Mouse (Mus musculus) MEL (cell line): ENCODE data around the gene Fpr2.
A peak's percentile ranks its signal among the peaks of the same experiment; 100 is the strongest.

ENCODE experiments used
- BHLHE40 ChIP-seq: IDR thresholded peaks from 2 replicates; pipeline ENCODE4 v1.6.1; 2012; ENCODE audit warnings: low read depth, mild to moderate bottlenecking, inconsistent platforms, low read length, improper control_type of control experiment, borderline replicate concordance
- CTCF ChIP-seq, 3 experiments: IDR thresholded peaks in 2 of 3; conservative IDR thresholded peaks in 1 of 3; 2 replicates each; pipeline ENCODE4 v1.5.1; 2011 to 2012; ENCODE audit warnings: low read length in 3 of 3, low read depth in 2 of 3, mild to moderate bottlenecking in 2 of 3, improper control_type of control experiment in 1 of 3, inconsistent platforms in 1 of 3, mixed read lengths in 1 of 3, moderate library complexity in 1 of 3; ENCODE audit not compliant: control insufficient read depth in 1 of 3, insufficient read depth in 1 of 3, poor library complexity in 1 of 3, severe bottlenecking in 1 of 3
- EP300 ChIP-seq, 2 experiments: IDR thresholded peaks; 2 replicates each; pipeline ENCODE4 v1.6.1; 2011; ENCODE audit warnings: improper control_type of control experiment in 2 of 2, low read length in 2 of 2, low read depth in 1 of 2, mild to moderate bottlenecking in 1 of 2
- GABPA ChIP-seq: IDR thresholded peaks from 2 replicates; pipeline ENCODE4 v1.6.1; 2012; ENCODE audit warnings: low read depth, mild to moderate bottlenecking, inconsistent platforms, low read length, improper control_type of control experiment, moderate library complexity
- GATA1 ChIP-seq: IDR thresholded peaks from 2 replicates; pipeline ENCODE4 v1.6.1; 2011; ENCODE audit warnings: low read depth, low read length, improper control_type of control experiment
- KAT2A ChIP-seq: conservative IDR thresholded peaks from 2 replicates; pipeline ENCODE4 v1.6.1; 2012; ENCODE audit warnings: low read depth, low read length, improper control_type of control experiment, inconsistent platforms
- MAFK ChIP-seq: IDR thresholded peaks from 2 replicates; pipeline ENCODE4 v1.6.1; 2011; ENCODE audit warnings: low read depth, mild to moderate bottlenecking, low read length, improper control_type of control experiment, borderline replicate concordance
- POLR2A ChIP-seq, 2 experiments: IDR thresholded peaks; 2 replicates each; pipeline ENCODE4 v1.6.1; 2011 to 2012; ENCODE audit warnings: low read length in 2 of 2, mild to moderate bottlenecking in 2 of 2, control low read depth in 1 of 2, improper control_type of control experiment in 1 of 2, low read depth in 1 of 2, moderate library complexity in 1 of 2; ENCODE audit not compliant: control insufficient read depth in 1 of 2, insufficient read depth in 1 of 2, poor library complexity in 1 of 2
- POLR2AphosphoS2 ChIP-seq: IDR thresholded peaks from 2 replicates; pipeline ENCODE4 v1.6.1; 2011; ENCODE audit warnings: low read length, improper control_type of control experiment
- TBP ChIP-seq: IDR thresholded peaks from 2 replicates; pipeline ENCODE4 v1.8.0; 2011; ENCODE audit warnings: low read depth, low read length, improper control_type of control experiment
- USF1 ChIP-seq: IDR thresholded peaks from 2 replicates; pipeline ENCODE4 v1.6.1; 2014; ENCODE audit warnings: low read depth, mild to moderate bottlenecking, inconsistent platforms, low read length, improper control_type of control experiment, moderate library complexity
- ZMIZ1 ChIP-seq: IDR thresholded peaks from 2 replicates; pipeline ENCODE4 v1.6.1; 2012; ENCODE audit warnings: low read depth, mild to moderate bottlenecking, inconsistent platforms, low read length, improper control_type of control experiment, moderate library complexity

DNA sequence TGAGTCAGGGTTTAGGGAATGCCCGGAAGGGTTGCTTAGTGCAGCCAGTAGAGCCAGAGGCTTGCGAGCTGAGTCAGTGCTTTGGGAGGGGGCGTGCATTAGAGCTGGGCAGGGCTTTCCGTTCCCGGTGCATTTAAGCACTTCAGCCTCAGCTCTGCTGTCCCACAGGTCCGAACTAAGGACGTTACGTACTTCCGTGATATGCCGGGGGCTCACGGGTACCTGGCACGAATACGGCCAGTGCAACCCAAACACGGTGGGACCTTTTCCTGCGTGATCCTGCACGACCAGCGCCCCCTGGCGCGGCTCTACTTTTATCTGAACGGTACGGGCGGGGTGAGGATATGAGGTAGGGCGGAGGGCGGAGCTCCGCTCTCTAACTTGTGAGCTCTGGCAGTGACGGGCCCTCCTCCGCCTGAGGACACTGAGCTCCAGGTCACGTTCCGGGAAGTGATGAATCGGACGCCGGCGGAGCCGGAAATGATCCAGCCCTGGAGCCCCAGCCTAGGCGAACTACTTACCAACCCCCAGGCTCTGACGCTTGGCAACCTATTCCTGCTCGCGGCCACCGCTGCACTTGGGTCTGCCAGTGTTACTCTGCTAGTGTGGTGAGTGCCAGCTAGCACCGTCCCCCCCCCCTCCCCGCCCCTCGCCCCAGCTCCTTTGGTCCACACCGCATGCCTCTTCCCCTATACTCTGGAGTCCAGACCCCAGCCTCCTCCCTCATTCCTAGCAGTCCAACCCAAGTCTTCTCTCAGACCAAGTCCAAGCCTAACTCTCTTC is 49.5 kb upstream of the Fpr2 start:
- TF ChIP-seq POLR2A (IDR thresholded peaks at IDR 0.05; ENCODE audit: control insufficient read depth in 1 of 2, insufficient read depth in 1 of 2, low read depth in 1 of 2, low read length in 2 of 2, poor library complexity in 1 of 2) (peak; percentile 48 to 90; a peak in 3 of 4 replicates), CTCF (IDR thresholded peaks at IDR 0.05 in 2 of 3, conservative IDR thresholded peaks at IDR 0.05 in 1 of 3; ENCODE audit: control insufficient read depth in 1 of 3, insufficient read depth in 1 of 3, low read depth in 2 of 3, low read length in 3 of 3, poor library complexity in 1 of 3, severe bottlenecking in 1 of 3) (peak; percentile 59 to 80 (median 77)), BHLHE40 (peak; percentile 95), POLR2AphosphoS2 (peak; percentile 67; the same call in 1 of the 2 replicates), KAT2A (peak; percentile 30; the same call in 1 of the 2 replicates), EP300 (IDR thresholded peaks at IDR 0.05; ENCODE audit: low read depth in 1 of 2, low read length in 2 of 2) (no peak), MAFK (no peak), GABPA (no peak), ZMIZ1 (peak; percentile 74), GATA1 (no peak), USF1 (peak; percentile 87), TBP (peak; percentile 80)
